Mouse (Mus musculus) kidney, adult 2 months (tissue): ENCODE measurements around the gene Supt6. TPM values are rescaled to one million over a fixed set of nuclear protein-coding genes. Genes with fewer than 3 reads are reported as not detected.

ENCODE experiments used
- DNase-seq: peaks from one replicate; pipeline ENCODE4 v3.0.0; 2021
- H3K27ac ChIP-seq: fragments of 200-500 bp; 2 replicates; pipeline ENCODE4 v1.5.1; 2012; ENCODE audit warnings: low read depth, low read length, control low read depth, inconsistent platforms; ENCODE audit not compliant: insufficient read depth
- H3K27me3 ChIP-seq: fragments of 200-500 bp; replicated peaks from 2 replicates; pipeline ENCODE4 v1.6.1; 2012; ENCODE audit warnings: mild to moderate bottlenecking, moderate library complexity, low read length, inconsistent platforms; ENCODE audit not compliant: control insufficient read depth, insufficient read depth
- H3K36me3 ChIP-seq: fragments of 200-500 bp; 2 replicates; pipeline ENCODE4 v1.6.1; 2012; ENCODE audit warnings: mild to moderate bottlenecking, moderate library complexity, low read length, inconsistent platforms; ENCODE audit not compliant: control insufficient read depth, insufficient read depth
- H3K4me1 ChIP-seq: fragments of 200-500 bp; 2 replicates; pipeline ENCODE4 v1.6.1; 2011; ENCODE audit warnings: low read length; ENCODE audit not compliant: control insufficient read depth, insufficient read depth
- H3K4me3 ChIP-seq: fragments of 200-500 bp; 2 replicates; pipeline ENCODE4 v1.5.1; 2011; ENCODE audit warnings: mild to moderate bottlenecking, low read depth, low read length, control low read depth; ENCODE audit not compliant: insufficient read depth
- CTCF ChIP-seq: fragments of 200-500 bp; conservative IDR thresholded peaks from 2 replicates; pipeline ENCODE4 v1.5.1; 2011; ENCODE audit warnings: low read depth, mild to moderate bottlenecking, control low read depth, low read length, moderate library complexity, mixed read lengths; ENCODE audit not compliant: insufficient read depth, insufficient read length
- POLR2A ChIP-seq: fragments of 200-500 bp; IDR thresholded peaks from one replicate; pipeline ENCODE4 v1.6.1; 2011; ENCODE audit warnings: low read depth, low read length, control low read depth
- WGBS: fragments of 180-500 bp; shearing (Covaris S2); methylation state at CpG from one replicate; pipeline ENCODE4 v1.1.7; 2018; 5-methylcytosine and 5-hydroxymethylcytosine counted together
- polyA plus RNA-seq: library from polyadenylated mRNA; depleted of rRNA; stranded (reverse); fragments of >200 nt; gene quantifications from 2 replicates; pipeline ENCODE4 v1.2.3, GENCODE M21; 2012

Supt6 gene
- polyA plus RNA-seq, 1 experiment: 20.7 TPM

DNA sequence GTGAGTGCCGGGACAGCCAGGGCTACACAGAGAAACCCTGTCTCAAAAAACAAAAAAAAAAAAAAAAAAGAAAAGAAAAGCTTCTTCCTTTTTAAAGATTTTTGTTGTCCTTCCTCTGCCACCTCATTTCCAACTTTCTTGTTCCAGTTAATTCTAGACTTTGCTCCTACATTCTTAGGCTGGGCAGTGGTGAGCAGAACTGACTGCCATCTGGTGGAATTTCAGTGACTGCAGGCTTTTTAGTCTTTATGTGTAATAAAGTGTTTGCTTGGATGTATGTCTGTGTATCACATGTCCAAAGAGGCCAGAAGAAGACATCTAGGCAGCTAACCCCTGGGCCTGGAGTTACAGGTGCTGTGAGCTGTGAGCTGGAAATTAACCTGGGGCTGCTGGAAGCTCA, 10.8 kb upstream of the Supt6 start:
- peak; percentile 58 for DNase-seq
- WGBS: 100% methylated on average over 1 of the region's 1 CpGs

DNA sequence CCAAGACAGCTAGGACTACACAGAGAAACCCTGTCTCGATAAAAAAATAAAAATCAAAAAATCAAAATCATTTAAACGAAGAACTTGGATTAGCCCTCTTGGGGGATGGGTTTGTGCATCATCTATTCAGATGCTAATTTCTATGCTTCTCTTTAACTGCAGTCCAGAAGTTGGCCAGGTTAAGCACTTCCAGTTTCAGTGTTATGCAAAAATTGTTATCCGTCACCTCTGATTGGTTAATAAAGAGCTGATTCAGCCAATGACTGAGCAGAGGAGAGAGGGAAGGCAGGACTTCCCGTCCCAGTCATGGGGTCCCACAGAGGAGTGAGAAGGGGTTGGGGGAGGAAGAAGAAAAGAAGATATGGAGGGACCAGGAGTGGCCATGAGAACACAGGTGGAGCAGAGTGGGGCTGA, 1.9 kb upstream of the Supt6 start:
- Histone ChIP-seq H3K4me1 (peaks cover 9% of the 10 kb centered on the region), H3K27me3 (no peaks in the 10 kb centered on the region), H3K27ac (no peak overlapping the region), H3K36me3 (no peaks in the 10 kb centered on the region; the same call in 1 of the 2 replicates), H3K4me3 (no peak overlapping the region)
- 76% methylated on average over 4 of the region's 4 CpGs for WGBS
- no peak for DNase-seq
- no peak for TF ChIP-seq CTCF
- TF ChIP-seq POLR2A: no peak

More for the DNA sequence above, 10.8 kb upstream of the Supt6 start:
- Histone ChIP-seq H3K4me3 (no peak overlapping the region), H3K27ac (no peak overlapping the region), H3K36me3 (peaks cover 2% of the 10 kb centered on the region), H3K27me3 (no peaks in the 10 kb centered on the region), H3K4me1 (no peaks in the 10 kb centered on the region; the same call in 1 of the 2 replicates)
- TF ChIP-seq CTCF: no peak; the same call in 1 of the 2 replicates
- no peak for TF ChIP-seq POLR2A

DNA sequence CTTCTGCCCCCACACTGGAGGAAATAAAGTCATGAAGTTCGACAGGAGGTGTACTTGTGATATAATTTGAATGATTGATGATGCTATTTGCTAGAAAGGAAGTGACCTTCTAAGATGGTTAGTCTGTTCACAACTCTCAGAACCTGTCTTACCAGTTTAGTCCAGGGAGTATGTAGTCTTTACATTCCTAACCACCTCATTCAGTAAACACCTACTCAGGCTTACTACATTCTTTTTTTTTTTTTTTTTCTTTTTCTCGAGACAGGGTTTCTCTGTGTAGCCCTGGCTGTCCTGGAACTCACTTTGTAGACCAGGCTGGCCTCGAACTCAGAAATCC, 1.2 kb upstream of the Supt6 start:
- no peak for TF ChIP-seq POLR2A
- no peak for TF ChIP-seq CTCF
- no peak for DNase-seq

DNA sequence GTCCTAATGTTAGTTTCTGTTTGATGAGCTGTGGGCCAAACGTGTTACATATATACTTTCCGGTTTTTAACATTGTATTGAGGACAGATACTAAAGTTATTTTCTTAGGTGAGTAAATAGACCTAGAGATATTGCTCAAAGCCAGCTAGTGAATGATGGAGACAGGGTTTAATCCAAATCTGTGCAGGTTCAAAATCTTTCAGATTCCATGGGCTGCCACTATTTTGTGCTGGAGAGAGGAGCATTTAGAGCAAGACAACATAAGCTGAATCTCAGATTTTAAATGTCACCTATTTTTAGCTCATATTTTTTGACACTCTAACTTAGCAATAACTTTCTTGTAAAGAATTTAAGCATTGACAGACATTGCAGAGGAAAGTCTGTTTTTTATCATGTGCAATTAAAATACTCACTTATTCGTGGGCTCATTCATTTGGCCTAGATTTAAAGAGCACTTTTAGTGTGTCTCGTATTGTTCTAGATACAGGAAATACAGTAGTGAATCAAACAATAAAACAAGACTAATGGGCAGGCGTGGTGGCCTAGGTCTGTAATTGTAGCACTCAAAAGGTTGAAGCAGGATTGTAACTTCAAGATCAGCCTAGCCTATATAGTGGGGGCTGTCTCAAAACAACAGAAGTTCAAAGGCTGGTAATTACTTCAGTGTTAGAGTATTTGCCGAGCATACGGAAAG, 678 bp upstream of the Supt6 start:
- no peak for DNase-seq
- no peaks in the 10 kb centered on the region for H3K36me3 ChIP-seq
- H3K27me3 ChIP-seq: no peaks in the 10 kb centered on the region
- 19% methylated on average over 7 of the region's 7 CpGs for WGBS
- H3K4me1 ChIP-seq: peaks cover 9% of the 10 kb centered on the region
- peak overlapping the region; percentile 99 for H3K27ac ChIP-seq
- H3K4me3 ChIP-seq: peak overlapping the region; percentile 83
- TF ChIP-seq CTCF: no peak
- no peak for TF ChIP-seq POLR2A

More for the DNA sequence above, 1.2 kb upstream of the Supt6 start:
- WGBS: 31% methylated on average over 3 of the region's 3 CpGs
- Histone ChIP-seq H3K36me3 (no peaks in the 10 kb centered on the region; the same call in 1 of the 2 replicates), H3K4me3 (no peak overlapping the region; the same call in 1 of the 2 replicates), H3K27me3 (no peaks in the 10 kb centered on the region), H3K4me1 (peaks cover 9% of the 10 kb centered on the region), H3K27ac (no peak overlapping the region)

DNA sequence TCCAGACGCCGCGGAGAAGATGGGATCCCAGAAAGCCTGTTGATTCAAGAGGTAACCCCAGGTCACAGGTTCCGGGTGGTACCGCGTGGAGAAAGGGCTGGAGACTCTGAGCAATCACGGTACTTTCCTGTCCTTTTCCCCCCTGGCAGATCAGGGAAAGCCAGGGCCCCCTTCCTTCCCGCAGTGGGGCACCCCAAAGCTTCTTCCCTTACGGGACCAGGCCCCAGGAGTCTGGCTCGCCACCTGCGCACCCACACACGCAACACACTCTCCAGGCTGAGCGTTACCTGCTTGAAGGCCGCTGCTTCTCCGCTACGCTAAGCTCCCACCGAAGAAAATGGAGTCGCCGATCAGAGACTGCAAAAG, 543 bp downstream of the Supt6 start:
- TF ChIP-seq POLR2A (no peak), CTCF (no peak)
- Histone ChIP-seq H3K27me3 (no peaks in the 10 kb centered on the region), H3K36me3 (no peaks in the 10 kb centered on the region), H3K4me1 (peaks cover 9% of the 10 kb centered on the region), H3K27ac (peak overlapping the region; percentile 99), H3K4me3 (peak overlapping the region; percentile 83)
- 1% methylated on average over 19 of the region's 19 CpGs for WGBS
- DNase-seq: no peak

DNA sequence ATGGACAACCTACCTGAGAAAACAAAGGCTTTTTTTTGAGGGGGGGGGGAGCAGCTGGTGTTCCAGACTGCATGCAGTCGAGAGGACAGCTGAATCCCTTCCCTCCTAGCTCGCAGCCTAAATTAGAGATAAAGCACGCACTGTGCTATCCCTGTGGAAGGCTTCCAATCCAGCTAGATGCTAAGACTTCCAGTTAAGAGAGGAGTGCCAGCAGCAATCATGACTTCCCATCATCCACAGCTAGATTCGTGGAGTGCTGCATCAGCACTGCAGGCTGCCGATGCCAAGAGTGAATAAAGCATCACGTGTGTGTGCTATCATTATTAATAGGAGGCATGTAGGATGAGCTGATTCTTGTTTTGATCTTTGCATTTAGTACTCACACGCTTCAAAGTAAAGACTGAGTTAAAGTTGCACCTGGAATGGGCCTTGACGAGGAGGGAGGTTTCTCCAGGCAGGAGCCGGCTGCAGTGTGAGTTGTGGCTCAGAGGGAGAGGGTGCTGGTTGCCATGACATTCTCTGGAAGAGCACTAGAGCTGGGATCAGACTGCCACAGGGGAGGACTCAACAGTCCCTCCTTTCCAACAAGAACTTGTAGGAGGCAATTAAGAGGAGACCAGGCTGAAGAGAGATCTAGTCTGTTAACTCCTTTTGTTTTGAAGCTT, 5.5 kb downstream of the Supt6 start:
- no peak overlapping the region for H3K4me3 ChIP-seq
- DNase-seq: no peak
- no peak for TF ChIP-seq CTCF
- no peak for TF ChIP-seq POLR2A
- H3K4me1 ChIP-seq: peaks cover 6% of the 10 kb centered on the region; the same call in 1 of the 2 replicates
- no peaks in the 10 kb centered on the region for H3K36me3 ChIP-seq
- 61% methylated on average over 9 of the region's 9 CpGs for WGBS
- no peak overlapping the region for H3K27ac ChIP-seq
- no peaks in the 10 kb centered on the region for H3K27me3 ChIP-seq

DNA sequence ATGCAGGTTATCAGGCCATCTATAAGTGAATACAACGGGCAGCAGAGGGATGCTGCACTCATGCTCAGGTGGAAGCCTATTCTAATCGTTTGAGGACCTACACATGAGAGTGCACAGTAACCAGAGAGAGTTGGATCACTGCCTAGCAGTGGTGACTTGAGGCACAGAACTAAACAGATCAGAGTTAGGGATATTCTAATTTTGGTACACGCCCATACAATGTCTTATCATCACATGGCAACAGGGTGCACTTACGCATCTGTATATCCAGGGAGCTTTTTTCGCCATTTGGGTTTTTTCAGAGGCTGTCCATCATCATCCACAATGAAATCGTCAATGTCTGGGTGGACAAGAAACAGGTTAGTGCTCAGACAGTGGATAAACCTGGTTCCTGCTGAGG, 14.3 kb downstream of the Supt6 start:
- DNase-seq: no peak
- H3K36me3 ChIP-seq: peaks cover 16% of the 10 kb centered on the region
- no peak overlapping the region for H3K4me3 ChIP-seq
- 93% methylated on average over 6 of the region's 6 CpGs for whole genome bisulfite sequencing
- TF ChIP-seq POLR2A (no peak), CTCF (no peak)
- no peaks in the 10 kb centered on the region for H3K4me1 ChIP-seq
- no peak overlapping the region for H3K27ac ChIP-seq
- no peaks in the 10 kb centered on the region for H3K27me3 ChIP-seq
